Mouse (Mus musculus) brain, embryonic 14.5 days (tissue): Measurements from ENCODE around the gene Eif4enif1.
"Not testable (repeated sequence)": the region's sequence is repeated elsewhere in the genome, so short reads cannot be mapped to it uniquely, and the experiment has no call there.

Experiments
- CTCF ChIP-seq: fragments of 200-500 bp; IDR thresholded peaks from 2 replicates; pipeline ENCODE4 v1.5.1; 2012; ENCODE audit warnings: inconsistent platforms, mild to moderate bottlenecking, moderate library complexity, borderline replicate concordance; ENCODE audit not compliant: insufficient read depth, insufficient read length; ENCODE audit errors: extremely low read depth
- POLR2A ChIP-seq: fragments of 200-500 bp; IDR thresholded peaks from 2 replicates; pipeline ENCODE4 v1.6.1; 2012; ENCODE audit warnings: mild to moderate bottlenecking, inconsistent platforms, borderline replicate concordance; ENCODE audit not compliant: poor library complexity, insufficient read depth, insufficient read length, severe bottlenecking; ENCODE audit errors: extremely low read depth

- TF ChIP-seq CTCF, POLR2A: not testable (repeated sequence)
Observed at GRCm38 (mm10) chr11:3181250-3181649, 20.9 kb upstream of the Eif4enif1 start.
